Mouse (Mus musculus): ENCODE measurements around the gene Agpat4.
A peak's percentile ranks its signal among the peaks of the same experiment; 100 is the strongest.

Gene Agpat4

GRCm38 (mm10) chr17:12123168-12123567 is 4.7 kb downstream of the Agpat4 start:
- no peak for DNase-seq

GRCm38 (mm10) chr17:12127056-12127455 is 8.6 kb downstream of the Agpat4 start:
- no peak for DNase-seq

GRCm38 (mm10) chr17:12128976-12129375 is 10.5 kb downstream of the Agpat4 start:
- no peak for DNase-seq

- DNase-seq, result no peak
Measured at GRCm38 (mm10) chr17:12131171-12131570, 12.7 kb downstream of the Agpat4 start.

- peak; percentile 27 for DNase-seq
Measured at GRCm38 (mm10) chr17:12131581-12131980, 13.1 kb downstream of the Agpat4 start.

GRCm38 (mm10) chr17:12132904-12133303 is 14.4 kb downstream of the Agpat4 start:
- DNase-seq, result no peak

- DNase-seq, result no peak
Measured at GRCm38 (mm10) chr17:12133985-12134384, 15.5 kb downstream of the Agpat4 start.

GRCm38 (mm10) chr17:12134975-12135633 is 16.6 kb downstream of the Agpat4 start:
- no peak for DNase-seq

- no peak for DNase-seq
Measured at GRCm38 (mm10) chr17:12138355-12138754, 19.9 kb downstream of the Agpat4 start.

GRCm38 (mm10) chr17:12143948-12144364 is 25.5 kb downstream of the Agpat4 start:
- no peak for DNase-seq

GRCm38 (mm10) chr17:12146132-12146681 is 27.7 kb downstream of the Agpat4 start:
- no peak for DNase-seq

GRCm38 (mm10) chr17:12147830-12148229 is 29.3 kb downstream of the Agpat4 start:
- DNase-seq, result no peak

GRCm38 (mm10) chr17:12149232-12149861 is 30.8 kb downstream of the Agpat4 start:
- no peak for DNase-seq

- DNase-seq, result no peak
Measured at GRCm38 (mm10) chr17:12150970-12151369, 32.5 kb downstream of the Agpat4 start.

- DNase-seq, result no peak
Measured at GRCm38 (mm10) chr17:12154260-12154659, 35.8 kb downstream of the Agpat4 start.

- no peak for DNase-seq
Measured at GRCm38 (mm10) chr17:12155236-12155635, 36.7 kb downstream of the Agpat4 start.

- DNase-seq, result no peak
Measured at GRCm38 (mm10) chr17:12155872-12156271, 37.4 kb downstream of the Agpat4 start.

GRCm38 (mm10) chr17:12156661-12157060 is 38.2 kb downstream of the Agpat4 start:
- no peak for DNase-seq

GRCm38 (mm10) chr17:12157203-12157602 is 38.7 kb downstream of the Agpat4 start:
- DNase-seq, result no peak

GRCm38 (mm10) chr17:12159187-12160060 is 40.9 kb downstream of the Agpat4 start:
- no peak for DNase-seq

- no peak for DNase-seq
Measured at GRCm38 (mm10) chr17:12160061-12160421, 41.5 kb downstream of the Agpat4 start.

- DNase-seq, result peak; percentile 25
Measured at GRCm38 (mm10) chr17:12160540-12160939, 42.0 kb downstream of the Agpat4 start.

GRCm38 (mm10) chr17:12160984-12161764 is 42.7 kb downstream of the Agpat4 start:
- DNase-seq, result no peak
